Mouse (Mus musculus) kidney, adult 2 months (tissue): ENCODE data around the gene Gmpr.

Source experiments
- CTCF ChIP-seq: fragments of 200-500 bp; conservative IDR thresholded peaks from 2 replicates; pipeline ENCODE4 v1.5.1; 2011; ENCODE audit warnings: low read depth, mild to moderate bottlenecking, control low read depth, low read length, moderate library complexity, mixed read lengths; ENCODE audit not compliant: insufficient read depth, insufficient read length
- POLR2A ChIP-seq: fragments of 200-500 bp; IDR thresholded peaks from one replicate; pipeline ENCODE4 v1.6.1; 2011; ENCODE audit warnings: low read depth, low read length, control low read depth

GRCm38 (mm10) chr13:45595416-45595815 lies 88.2 kb downstream of the Gmpr start:
- TF ChIP-seq CTCF = no peak
- TF ChIP-seq POLR2A = no peak
